Mouse (Mus musculus) lung, adult 2 months (tissue): ENCODE measurements around the gene Socs4. TPM values are rescaled to one million over a fixed set of nuclear protein-coding genes. Genes with fewer than 3 reads are reported as not detected.
"Not testable (repeated sequence)": the region's sequence is repeated elsewhere in the genome, so short reads cannot be mapped to it uniquely, and the experiment has no call there.

Experiments used
- DNase-seq: peaks from one replicate; pipeline ENCODE4 v3.0.0; 2022
- H3K4me1 ChIP-seq: fragments of 200-500 bp; 2 replicates; pipeline ENCODE4 v1.6.1; 2011; ENCODE audit warnings: low read length; ENCODE audit not compliant: control insufficient read depth, insufficient read depth
- H3K4me3 ChIP-seq: fragments of 200-500 bp; replicated peaks from 2 replicates; pipeline ENCODE3; 2011; ENCODE audit warnings: low read depth, mild to moderate bottlenecking, control low read depth, low read length; ENCODE audit errors: extremely low read depth
- CTCF ChIP-seq: fragments of 200-500 bp; IDR thresholded peaks from 2 replicates; pipeline ENCODE4 v1.5.1; 2011; ENCODE audit warnings: mild to moderate bottlenecking, low read length, control low read depth; ENCODE audit not compliant: insufficient read depth
- POLR2A ChIP-seq: fragments of 200-500 bp; IDR thresholded peaks from 2 replicates; pipeline ENCODE4 v1.6.1; 2011; ENCODE audit warnings: low read depth, mild to moderate bottlenecking, control low read depth, low read length, borderline replicate concordance; ENCODE audit errors: extremely low read depth
- WGBS: fragments of 180-500 bp; shearing (Covaris S2); methylation state at CpG from one replicate; pipeline ENCODE4 v1.1.7; 2018; 5-methylcytosine and 5-hydroxymethylcytosine counted together
- polyA plus RNA-seq: library from polyadenylated mRNA; depleted of rRNA; stranded (reverse); fragments of >200 nt; gene quantifications from 2 replicates; pipeline ENCODE4 v1.2.3, GENCODE M21; 2012

Socs4 gene
- polyA plus RNA-seq, 1 experiment = 4.6 TPM

DNA sequence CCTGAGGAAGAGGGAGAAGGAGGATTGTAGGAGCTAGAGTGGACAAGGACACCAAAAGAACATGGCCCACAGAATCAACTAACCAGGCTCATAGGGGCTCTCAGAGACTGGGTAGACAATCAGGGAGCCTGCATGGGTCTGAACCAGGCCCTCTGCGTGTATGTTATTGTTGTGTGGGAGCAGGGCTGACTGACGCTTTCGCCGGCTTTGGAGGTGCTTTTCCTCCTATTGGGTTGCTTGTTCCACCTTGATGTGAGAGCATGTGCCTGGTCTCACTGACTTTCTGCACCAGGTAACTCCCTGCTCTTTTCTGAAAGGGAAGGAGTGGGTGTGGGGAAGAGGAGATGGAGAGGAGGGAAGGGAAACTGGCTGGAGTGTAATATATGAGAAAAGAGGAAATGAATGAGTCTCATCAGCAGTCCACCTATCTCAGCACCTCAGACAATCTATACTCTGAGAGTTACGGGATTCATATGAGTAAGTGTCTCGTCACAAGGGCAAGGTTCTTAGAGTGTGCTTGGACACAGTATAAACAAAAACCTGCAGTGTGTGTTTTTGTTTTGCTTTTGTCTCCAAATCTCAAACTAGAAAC is 28.2 kb downstream of the Socs4 start:
- TF ChIP-seq POLR2A (no peak), CTCF (no peak)
- DNase-seq = no peak
- WGBS = 67% methylated on average over 6 of the region's 6 CpGs
- Histone ChIP-seq H3K4me3 (no peak overlapping the region), H3K4me1 (peaks cover 23% of the 10 kb centered on the region)

GRCm38 (mm10) chr14:47305933-47306332 is 29.2 kb downstream of the Socs4 start:
- H3K4me1 ChIP-seq = peaks cover 19% of the 10 kb centered on the region
- WGBS = 59% methylated on average over 4 of the region's 4 CpGs
- no peak overlapping the region for H3K4me3 ChIP-seq
- DNase-seq = no peak
- TF ChIP-seq POLR2A = no peak
- TF ChIP-seq CTCF = no peak

- DNase-seq = no peak
- Histone ChIP-seq H3K4me1 (peaks cover 16% of the 10 kb centered on the region), H3K4me3 (no peak overlapping the region)
- TF ChIP-seq POLR2A (no peak), CTCF (no peak)
- 64% methylated on average over 3 of the region's 3 CpGs for WGBS
Measured at GRCm38 (mm10) chr14:47307669-47308068, 30.9 kb downstream of the Socs4 start.

DNA sequence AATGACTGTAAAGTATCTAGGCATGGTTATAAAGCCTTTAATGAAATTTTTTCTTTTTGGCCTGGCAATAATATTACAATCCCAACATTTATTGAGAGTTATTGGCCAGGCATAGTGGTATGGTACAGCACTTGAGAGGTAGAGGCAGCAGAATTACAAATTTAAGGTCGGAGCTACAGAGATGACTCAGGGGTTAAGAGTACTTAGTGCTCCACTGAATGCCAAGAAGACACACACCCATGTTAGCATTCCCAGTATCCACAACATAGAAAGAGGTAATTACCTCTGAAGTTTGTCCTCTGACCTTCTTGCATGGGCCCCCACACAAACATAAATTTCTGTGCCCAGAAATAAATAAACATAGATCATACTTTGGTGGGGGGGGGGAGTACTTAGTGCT is 32.3 kb downstream of the Socs4 start:
- TF ChIP-seq CTCF = no peak
- TF ChIP-seq POLR2A = no peak
- WGBS = 58% methylated on average over 1 of the region's 1 CpGs
- DNase-seq = no peak
- H3K4me3 ChIP-seq = no peak overlapping the region
- peaks cover 10% of the 10 kb centered on the region for H3K4me1 ChIP-seq

GRCm38 (mm10) chr14:47310342-47311181 is 33.8 kb downstream of the Socs4 start:
- TF ChIP-seq CTCF (no peak), POLR2A (no peak)
- Histone ChIP-seq H3K4me3 (no peak overlapping the region), H3K4me1 (peaks cover 4% of the 10 kb centered on the region)
- DNase-seq = no peak
- 91% methylated on average over 18 of the region's 18 CpGs for WGBS

GRCm38 (mm10) chr14:47319362-47319761 is 42.6 kb downstream of the Socs4 start:
- DNase-seq = no peak
- H3K4me1 ChIP-seq = no peaks in the 10 kb centered on the region
- H3K4me3 ChIP-seq = no peak overlapping the region
- 84% methylated on average over 5 of the region's 5 CpGs for WGBS
- TF ChIP-seq CTCF (no peak), POLR2A (no peak)

GRCm38 (mm10) chr14:47321581-47321980 is 44.9 kb downstream of the Socs4 start:
- H3K4me1 ChIP-seq, DNase-seq, H3K4me3 ChIP-seq: not testable (repeated sequence)
- 91% methylated on average over 7 of the region's 8 CpGs for WGBS

DNA sequence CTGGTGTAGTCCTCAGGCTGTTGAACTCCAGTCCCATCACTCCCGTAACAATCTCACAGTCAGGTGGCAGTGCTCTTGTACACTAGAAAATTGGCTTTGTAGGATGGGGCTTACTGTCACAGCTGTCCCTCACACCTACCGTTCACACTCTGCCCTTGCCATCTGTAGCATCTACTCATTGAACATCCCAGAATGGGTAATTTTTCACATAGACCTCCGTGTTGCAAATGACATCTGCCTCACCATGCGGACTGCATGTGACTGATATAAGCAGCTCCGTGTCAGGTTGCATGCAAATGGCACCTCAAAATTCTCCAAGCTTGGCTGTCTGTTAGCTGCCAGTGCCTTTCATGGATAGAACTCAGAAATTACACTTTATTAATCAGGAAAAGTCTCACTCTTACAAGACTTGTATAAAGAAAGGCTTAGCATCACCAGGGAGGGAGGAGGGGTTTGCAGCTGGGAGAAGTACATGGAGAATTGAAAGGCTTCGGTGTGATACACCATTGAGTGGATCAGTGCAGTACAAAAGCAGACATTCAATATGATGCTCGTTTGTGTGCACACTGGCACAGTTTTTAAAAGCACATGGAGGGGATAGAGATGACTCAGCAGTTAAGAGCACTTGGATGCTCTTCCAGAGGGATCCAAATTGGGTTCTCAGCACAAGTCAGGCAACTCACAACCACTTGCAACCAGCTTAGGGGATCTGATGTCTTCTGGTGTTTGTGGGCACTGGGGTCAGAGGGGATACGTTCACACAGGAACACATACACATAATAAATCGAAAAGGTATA is 49.4 kb downstream of the Socs4 start:
- no peaks in the 10 kb centered on the region for H3K4me1 ChIP-seq
- DNase-seq = no peak
- WGBS = 81% methylated on average over 9 of the region's 9 CpGs
- TF ChIP-seq CTCF = no peak
- TF ChIP-seq POLR2A = no peak
- no peak overlapping the region for H3K4me3 ChIP-seq

GRCm38 (mm10) chr14:47327347-47327746 is 50.6 kb downstream of the Socs4 start:
- Histone ChIP-seq H3K4me1 (no peaks in the 10 kb centered on the region), H3K4me3 (no peak overlapping the region)
- no peak for DNase-seq
- WGBS = 80% methylated on average over 5 of the region's 5 CpGs
- TF ChIP-seq POLR2A = no peak
- TF ChIP-seq CTCF = no peak

- 63% methylated on average over 5 of the region's 5 CpGs for WGBS
- H3K4me3 ChIP-seq = no peak overlapping the region
- H3K4me1 ChIP-seq = no peaks in the 10 kb centered on the region
- no peak for DNase-seq
- TF ChIP-seq POLR2A = no peak
- no peak for TF ChIP-seq CTCF
Measured at GRCm38 (mm10) chr14:47331920-47332319, 55.2 kb downstream of the Socs4 start.

DNA sequence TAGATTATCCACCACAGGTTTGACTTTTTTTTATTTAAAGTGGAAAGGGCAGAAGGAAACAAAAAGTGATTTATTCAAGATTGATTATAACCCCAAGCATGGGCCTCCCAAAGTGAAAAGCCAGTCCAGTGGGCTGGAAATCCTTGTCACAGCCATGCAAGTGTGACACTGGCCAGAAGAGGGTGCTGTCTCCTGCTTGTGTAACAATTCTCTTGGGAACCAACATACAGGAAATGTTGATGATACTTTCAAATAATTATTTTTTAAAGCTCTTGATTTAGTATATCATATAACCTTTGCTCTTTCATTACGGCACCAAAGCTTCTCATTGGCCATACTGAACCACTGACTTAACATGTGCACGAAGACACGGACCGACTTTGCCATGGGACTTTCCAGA is 58.1 kb downstream of the Socs4 start:
- TF ChIP-seq POLR2A (no peak), CTCF (peak; percentile 81)
- no peak overlapping the region for H3K4me3 ChIP-seq
- DNase-seq = peak; percentile 62
- 73% methylated on average over 4 of the region's 4 CpGs for WGBS
- no peaks in the 10 kb centered on the region for H3K4me1 ChIP-seq
